8 mouse cellular contexts compared by ENCODE assay signal in genomic region chr12:113004993-113005392, GRCm38 (mm10). TPM values are rescaled to one million over a fixed set of nuclear protein-coding genes. Genes with fewer than 3 reads are reported as not detected.
DNase-seq lines count a peak whose midpoint lies in the region; ATAC-seq and TF ChIP-seq lines count a peak whose summit lies in the region.

No protein-coding gene starts in this region.

- peak; percentile 40; the same call in 1 of the 2 replicates for TF ChIP-seq CTCF in brain, embryonic 14.5 days (IDR thresholded peaks at IDR 0.05; ENCODE audit: borderline replicate concordance, extremely low read depth, insufficient read depth, insufficient read length)

- peak; percentile 34 for DNase-seq in embryo, embryonic 10.5 days (ENCODE audit: low spot score)
- no peak for DNase-seq in embryo, embryonic 9.5 days (ENCODE audit: extremely low spot score)
- peak; percentile 89 for DNase-seq in CD4-positive, CD25-positive, alpha-beta regulatory T cell, adult 2 months (ENCODE audit: low read depth, low spot score)
- DNase-seq in brain, embryonic 14.5 days (ENCODE audit: low read depth), result peak; percentile 49
- peak; percentile 57 to 70 for DNase-seq in left cerebral cortex, postnatal 14 days (ENCODE audit: low spot score in 2 of 2)
- peak; percentile 69 for DNase-seq in retina, postnatal 1 day
- DNase-seq in thymus, postnatal 25 days, result peak; percentile 86

- intact Hi-C loops in left cerebral cortex, postnatal 14 days (cut with DNase I), result loop anchor here (2.0 to 5.0 kb wide), 2 partner anchors 42 to 97 kb away; no protein-coding TSS in a partner anchor

- peak; percentile 36 for ATAC-seq in granulocyte monocyte progenitor cell, adult 5-6 weeks (replicated peaks; ENCODE audit: poor library complexity, severe bottlenecking)

- TF ChIP-seq POLR2A in brain, embryonic 14.5 days (IDR thresholded peaks at IDR 0.05; ENCODE audit: borderline replicate concordance, extremely low read depth, insufficient read depth, insufficient read length, poor library complexity, severe bottlenecking), result no peak

RNA-seq across cellular contexts. Expression of gene Brf1, which starts 4.5 kb away (rescaled TPM):
- polyA plus RNA-seq in brain, embryonic 14.5 days (2012; rRNA removed), result 63.9 and 67.1 TPM in 2 replicates
- total RNA-seq in granulocyte monocyte progenitor cell, adult 5-6 weeks (2014; fragmentation: Nextera tagmentation), result 38.7 and 42.6 TPM in 2 replicates
- 28.1 and 41.3 TPM in 2 replicates for total RNA-seq in granulocyte monocyte progenitor cell, adult 5-6 weeks (2017)
- total RNA-seq in left cerebral cortex, postnatal 14 days (2021), result 10 to 100 TPM; 49.0 to 51.1 TPM

RNA-seq across cellular contexts. Expression of gene Pacs2, which starts 9.3 kb away (rescaled TPM):
- polyA plus RNA-seq in brain, embryonic 14.5 days (2012; rRNA removed), result 81.8 and 109 TPM in 2 replicates
- total RNA-seq in granulocyte monocyte progenitor cell, adult 5-6 weeks (2014; fragmentation: Nextera tagmentation), result 23.7 and 28.5 TPM in 2 replicates
- 6.9 and 8.8 TPM in 2 replicates for total RNA-seq in granulocyte monocyte progenitor cell, adult 5-6 weeks (2017)
- total RNA-seq in left cerebral cortex, postnatal 14 days (2021), result 10 to 100 TPM; 86.6 to 97.6 TPM

RNA-seq across cellular contexts. Expression of gene Btbd6, which starts 28.7 kb away (rescaled TPM):
- 61.4 and 61.7 TPM in 2 replicates for polyA plus RNA-seq in brain, embryonic 14.5 days (2012; rRNA removed)
- 2.4 and 10.5 TPM in 2 replicates for total RNA-seq in granulocyte monocyte progenitor cell, adult 5-6 weeks (2014; fragmentation: Nextera tagmentation)
- 3.3 and 6.8 TPM in 2 replicates for total RNA-seq in granulocyte monocyte progenitor cell, adult 5-6 weeks (2017)
- 10 to 100 TPM; 54.4 to 55.9 TPM for total RNA-seq in left cerebral cortex, postnatal 14 days (2021)

Comparison
In these comparisons a context has a peak if more than half of its experiments do, and no peak if none do; other contexts are left out.
1. RNA of gene Btbd6, which starts 28.7 kb away (total RNA-seq): 54.4 to 55.9 TPM in left cerebral cortex, postnatal 14 days; 2.4 to 10.5 TPM in granulocyte monocyte progenitor cell, adult 5-6 weeks; every median in the first group is over 4 times any median in the second.